Mouse (Mus musculus): Measurements from ENCODE around the gene Pdpn. TPM values are rescaled to one million over a fixed set of nuclear protein-coding genes. Genes with fewer than 3 reads are reported as not detected.

The Pdpn gene
- polyA plus RNA-seq, 1 experiment from 2014 or later = 6.0 TPM

GRCm38 (mm10) chr4:143218858-143219257 is 80.5 kb downstream of the Pdpn start:
- ATAC-seq (replicated peaks; ENCODE audit: low FRiP score) (no peak), DNase-seq (ENCODE audit: low spot score) (no peak)
- Histone ChIP-seq H3K36me3 (ENCODE audit: control insufficient read depth, insufficient read depth, low read length) (no peaks in the 10 kb centered on the region), H3K27ac (ENCODE audit: low read depth, low read length) (no peak overlapping the region), H3K27me3 (replicated peaks; ENCODE audit: control insufficient read depth, insufficient read depth, low read length) (no peaks in the 10 kb centered on the region), H3K4me3 (ENCODE audit: low read depth, low read length) (no peak overlapping the region), H3K9me3 (ENCODE audit: control insufficient read depth, low read length) (no peaks in the 10 kb centered on the region), H3K4me2 (no peak overlapping the region), H3K9ac (ENCODE audit: low read depth, low read length) (no peak overlapping the region), H3K4me1 (replicated peaks; ENCODE audit: control insufficient read depth, insufficient read depth, low read length) (peaks cover 2% of the 10 kb centered on the region; the same call in 1 of the 2 replicates)
- WGBS = 60% methylated on average over 2 of the region's 2 CpGs

Other genes with a start within 250 kb of the Pdpn start
- gene Prdm2, start 86.6 kb downstream of the Pdpn start, polyA plus RNA-seq (2014; fragmentation: Nextera tagmentation; extraction: Ambion mirVana) = 7.3 and 8.3 TPM in 2 replicates
- not detected in 2 replicates for gene Lrrc38, start 50.2 kb upstream of the Pdpn start, polyA plus RNA-seq (2014; fragmentation: Nextera tagmentation; extraction: Ambion mirVana)
- gene Pramel1, start 94.9 kb upstream of the Pdpn start, polyA plus RNA-seq (2014; fragmentation: Nextera tagmentation; extraction: Ambion mirVana) = not detected in 2 replicates
- 9.0 and 11.5 TPM in 2 replicates for gene Pramef8, start 112.9 kb upstream of the Pdpn start, polyA plus RNA-seq (2014; fragmentation: Nextera tagmentation; extraction: Ambion mirVana)
- gene Oog4, start 150.8 kb upstream of the Pdpn start, polyA plus RNA-seq (2014; fragmentation: Nextera tagmentation; extraction: Ambion mirVana) = not detected in 2 replicates
- gene Gm13043, start 211.8 kb upstream of the Pdpn start, polyA plus RNA-seq (2014; fragmentation: Nextera tagmentation; extraction: Ambion mirVana) = not detected in 2 replicates
- gene Gm13040, start 236.4 kb upstream of the Pdpn start, polyA plus RNA-seq (2014; fragmentation: Nextera tagmentation; extraction: Ambion mirVana) = not detected in 2 replicates

All from liver, embryonic 11.5 days (tissue).